Mouse (Mus musculus) midbrain, embryonic 12.5 days (tissue): ENCODE results near the gene Fnbp4. TPM values are rescaled to one million over a fixed set of nuclear protein-coding genes. Genes with fewer than 3 reads are reported as not detected.

ENCODE experiments used
- ATAC-seq: fragments of 200-750 bp; cut with Nextera tagmentation; 2 replicates; pipeline ENCODE4 v1.8.0; 2017; ENCODE audit warnings: low read depth, moderate TSS enrichment, moderate library complexity; ENCODE audit not compliant: low FRiP score
- H3K27ac ChIP-seq: fragments of 300-500 bp; sonication (generic); replicated peaks from 2 replicates; pipeline ENCODE4 v1.5.1; 2016; ENCODE audit warnings: mild to moderate bottlenecking
- H3K27me3 ChIP-seq: fragments of 300-500 bp; sonication (generic); 2 replicates; pipeline ENCODE4 v1.6.1; 2016; ENCODE audit warnings: mild to moderate bottlenecking
- H3K36me3 ChIP-seq: fragments of 300-500 bp; sonication (generic); 2 replicates; pipeline ENCODE4 v1.6.1; 2016
- H3K4me1 ChIP-seq: fragments of 300-500 bp; sonication (generic); 2 replicates; pipeline ENCODE4 v1.6.1; 2016
- H3K4me2 ChIP-seq: fragments of 300-500 bp; sonication (generic); replicated peaks from 2 replicates; pipeline ENCODE4 v1.6.1; 2016; ENCODE audit warnings: mild to moderate bottlenecking, moderate library complexity
- H3K4me3 ChIP-seq: fragments of 300-500 bp; sonication (generic); 2 replicates; pipeline ENCODE4 v1.5.1; 2016; ENCODE audit warnings: mild to moderate bottlenecking
- H3K9ac ChIP-seq: fragments of 300-500 bp; sonication (generic); replicated peaks from 2 replicates; pipeline ENCODE4 v1.6.1; 2016; ENCODE audit warnings: mild to moderate bottlenecking, moderate library complexity
- H3K9me3 ChIP-seq: fragments of 300-500 bp; sonication (generic); 2 replicates; pipeline ENCODE4 v1.6.1; 2016; ENCODE audit warnings: mild to moderate bottlenecking
- WGBS: fragments of 180-500 bp; shearing (Covaris S2); methylation state at CpG from one replicate; pipeline ENCODE4 v1.1.7; 2016; 5-methylcytosine and 5-hydroxymethylcytosine counted together
- polyA plus RNA-seq: library from polyadenylated mRNA; unstranded; fragments of >200 nt; fragmentation: Nextera tagmentation; extraction: Ambion mirVana; gene quantifications from 2 replicates; pipeline ENCODE4 v1.2.1, GENCODE M21; 2016

Fnbp4 gene
- 166 and 169 TPM in 2 replicates for polyA plus RNA-seq

- Histone ChIP-seq H3K4me1 (peaks cover 29% of the 10 kb centered on the region), H3K36me3 (peaks cover 22% of the 10 kb centered on the region), H3K9ac (peak within 1 kb of the TSS; percentile 98), H3K4me2 (peak within 1 kb of the TSS; percentile 55), H3K27ac (peak within 1 kb of the TSS; percentile 97), H3K27me3 (no peaks in the 10 kb centered on the region), H3K4me3 (peak within 1 kb of the TSS; percentile 86), H3K9me3 (no peaks in the 10 kb centered on the region)
- peak; percentile 100 for ATAC-seq
- 1% methylated on average over 44 of the region's 44 CpGs for WGBS
Observed at GRCm38 (mm10) chr2:90745053-90745678, at the start of gene Fnbp4. Fnbp4 (plus strand) TSS chr2:90745370.

GRCm38 (mm10) chr2:90700943-90701342 lies 44.2 kb upstream of the Fnbp4 start:
- no peak overlapping the region for H3K4me3 ChIP-seq
- no peaks in the 10 kb centered on the region for H3K4me1 ChIP-seq
- H3K27ac ChIP-seq: no peak overlapping the region
- peaks cover 93% of the 10 kb centered on the region for H3K36me3 ChIP-seq
- ATAC-seq: no peak
- no peaks in the 10 kb centered on the region for H3K9me3 ChIP-seq
- WGBS: 94% methylated on average over 4 of the region's 4 CpGs
- H3K9ac ChIP-seq: no peak overlapping the region
- no peaks in the 10 kb centered on the region for H3K27me3 ChIP-seq
- H3K4me2 ChIP-seq: no peak overlapping the region

- Histone ChIP-seq H3K36me3 (peaks cover 82% of the 10 kb centered on the region), H3K9ac (no peak overlapping the region), H3K4me2 (no peak overlapping the region), H3K27me3 (no peaks in the 10 kb centered on the region), H3K27ac (no peak overlapping the region), H3K4me3 (no peak overlapping the region), H3K9me3 (no peaks in the 10 kb centered on the region), H3K4me1 (peaks cover 6% of the 10 kb centered on the region; the same call in 1 of the 2 replicates)
- WGBS: 22% methylated on average over 1 of the region's 1 CpGs
- ATAC-seq: no peak
Observed at GRCm38 (mm10) chr2:90708548-90708947, 36.6 kb upstream of the Fnbp4 start.

GRCm38 (mm10) chr2:90715555-90716092 lies 29.5 kb upstream of the Fnbp4 start:
- Histone ChIP-seq H3K9ac (no peak overlapping the region), H3K4me3 (no peak overlapping the region), H3K4me1 (no peaks in the 10 kb centered on the region)

GRCm38 (mm10) chr2:90717366-90717765 lies 27.8 kb upstream of the Fnbp4 start:
- WGBS: 92% methylated on average over 4 of the region's 4 CpGs
- Histone ChIP-seq H3K4me1 (no peaks in the 10 kb centered on the region), H3K36me3 (peaks cover 68% of the 10 kb centered on the region), H3K9ac (no peak overlapping the region), H3K27me3 (no peaks in the 10 kb centered on the region), H3K27ac (no peak overlapping the region), H3K4me3 (no peak overlapping the region), H3K4me2 (no peak overlapping the region), H3K9me3 (no peaks in the 10 kb centered on the region)
- no peak for ATAC-seq

More at GRCm38 (mm10) chr2:90715555-90716092, 29.5 kb upstream of the Fnbp4 start:
- Histone ChIP-seq H3K27ac (no peak overlapping the region), H3K36me3 (peaks cover 66% of the 10 kb centered on the region), H3K9me3 (no peaks in the 10 kb centered on the region), H3K27me3 (no peaks in the 10 kb centered on the region), H3K4me2 (no peak overlapping the region)
- WGBS: 89% methylated on average over 7 of the region's 7 CpGs
- no peak for ATAC-seq

- no peak overlapping the region for H3K27ac ChIP-seq
- no peak overlapping the region for H3K4me3 ChIP-seq
- 92% methylated on average over 5 of the region's 5 CpGs for WGBS
- no peaks in the 10 kb centered on the region for H3K27me3 ChIP-seq
- H3K4me1 ChIP-seq: no peaks in the 10 kb centered on the region
- H3K36me3 ChIP-seq: peaks cover 68% of the 10 kb centered on the region
- no peak overlapping the region for H3K4me2 ChIP-seq
- no peaks in the 10 kb centered on the region for H3K9me3 ChIP-seq
- H3K9ac ChIP-seq: no peak overlapping the region
- ATAC-seq: no peak
Observed at GRCm38 (mm10) chr2:90717948-90718347, 27.2 kb upstream of the Fnbp4 start.

GRCm38 (mm10) chr2:90726818-90727217 lies 18.4 kb upstream of the Fnbp4 start:
- H3K27me3 ChIP-seq: no peaks in the 10 kb centered on the region
- H3K4me3 ChIP-seq: no peak overlapping the region
- WGBS: 96% methylated on average over 3 of the region's 3 CpGs
- H3K36me3 ChIP-seq: peaks cover 84% of the 10 kb centered on the region
- no peak overlapping the region for H3K9ac ChIP-seq
- H3K27ac ChIP-seq: no peak overlapping the region
- ATAC-seq: no peak
- H3K9me3 ChIP-seq: no peaks in the 10 kb centered on the region
- no peak overlapping the region for H3K4me2 ChIP-seq
- H3K4me1 ChIP-seq: no peaks in the 10 kb centered on the region

GRCm38 (mm10) chr2:90735326-90735725 lies 9.8 kb upstream of the Fnbp4 start:
- H3K27ac ChIP-seq: no peak overlapping the region
- ATAC-seq: no peak
- no peaks in the 10 kb centered on the region for H3K4me1 ChIP-seq
- H3K27me3 ChIP-seq: no peaks in the 10 kb centered on the region
- no peak overlapping the region for H3K9ac ChIP-seq
- H3K36me3 ChIP-seq: peaks cover 74% of the 10 kb centered on the region
- H3K4me3 ChIP-seq: no peak overlapping the region
- no peak overlapping the region for H3K4me2 ChIP-seq
- WGBS: 95% methylated on average over 11 of the region's 11 CpGs
- no peaks in the 10 kb centered on the region for H3K9me3 ChIP-seq

- Histone ChIP-seq H3K9me3 (no peaks in the 10 kb centered on the region), H3K4me1 (no peaks in the 10 kb centered on the region), H3K9ac (no peak overlapping the region), H3K27me3 (no peaks in the 10 kb centered on the region), H3K27ac (no peak overlapping the region), H3K4me3 (no peak overlapping the region), H3K36me3 (peaks cover 39% of the 10 kb centered on the region), H3K4me2 (no peak overlapping the region)
- ATAC-seq: no peak
- 91% methylated on average over 3 of the region's 3 CpGs for WGBS
Observed at GRCm38 (mm10) chr2:90738801-90739200, 6.4 kb upstream of the Fnbp4 start.

GRCm38 (mm10) chr2:90739327-90739726 lies 5.8 kb upstream of the Fnbp4 start:
- H3K4me2 ChIP-seq: no peak overlapping the region
- no peak for ATAC-seq
- no peak overlapping the region for H3K4me3 ChIP-seq
- no peaks in the 10 kb centered on the region for H3K9me3 ChIP-seq
- peaks cover 34% of the 10 kb centered on the region for H3K36me3 ChIP-seq
- H3K9ac ChIP-seq: no peak overlapping the region
- H3K27ac ChIP-seq: no peak overlapping the region
- WGBS: 93% methylated on average over 3 of the region's 3 CpGs
- 0 out of 2 replicates have a peak, but pooled peaks cover 2% of the 10 kb centered on the region for H3K4me1 ChIP-seq
- no peaks in the 10 kb centered on the region for H3K27me3 ChIP-seq

GRCm38 (mm10) chr2:90739921-90740320 lies 5.2 kb upstream of the Fnbp4 start:
- Histone ChIP-seq H3K9ac (no peak overlapping the region), H3K4me2 (no peak overlapping the region), H3K27ac (no peak overlapping the region), H3K4me3 (no peak overlapping the region), H3K27me3 (no peaks in the 10 kb centered on the region), H3K9me3 (no peaks in the 10 kb centered on the region), H3K36me3 (peaks cover 28% of the 10 kb centered on the region), H3K4me1 (0 out of 2 replicates have a peak, but pooled peaks cover 7% of the 10 kb centered on the region)
- ATAC-seq: no peak
- 88% methylated on average over 5 of the region's 5 CpGs for WGBS

- Histone ChIP-seq H3K4me3 (peak overlapping the region; percentile 86), H3K4me2 (peak overlapping the region; percentile 55), H3K27me3 (no peaks in the 10 kb centered on the region), H3K36me3 (peaks cover 16% of the 10 kb centered on the region), H3K27ac (peak overlapping the region; percentile 91), H3K4me1 (peaks cover 24% of the 10 kb centered on the region), H3K9ac (peak overlapping the region; percentile 15; the same call in 1 of the 2 replicates), H3K9me3 (no peaks in the 10 kb centered on the region)
- ATAC-seq: 0 out of 2 replicates have a peak, but pooled peaks have one; percentile 1
- 69% methylated on average over 12 of the region's 12 CpGs for WGBS
Observed at GRCm38 (mm10) chr2:90744285-90745052, 701 bp upstream of the Fnbp4 start.
